Mouse (Mus musculus): ENCODE data around the gene Qrfp. TPM values are rescaled to one million over a fixed set of nuclear protein-coding genes. Genes with fewer than 3 reads are reported as not detected.

The Qrfp gene
- polyA plus RNA-seq, 1 experiment from 2014 or later, result not detected

- Histone ChIP-seq H3K9ac (no peak overlapping the region), H3K4me2 (replicated peaks) (no peak overlapping the region), H3K27me3 (ENCODE audit: control insufficient read depth, insufficient read depth, low read length) (no peaks in the 10 kb centered on the region), H3K27ac (no peak overlapping the region), H3K4me3 (replicated peaks; ENCODE audit: low read length) (no peak overlapping the region), H3K4me1 (replicated peaks; ENCODE audit: control insufficient read depth, insufficient read depth, low read length) (peaks cover 26% of the 10 kb centered on the region), H3K9me3 (ENCODE audit: control insufficient read depth, low read length) (no peaks in the 10 kb centered on the region), H3K36me3 (replicated peaks; ENCODE audit: control insufficient read depth, insufficient read depth) (no peaks in the 10 kb centered on the region)
- ATAC-seq (ENCODE audit: low FRiP score) (no peak), DNase-seq (ENCODE audit: low spot score) (no peak)
- whole genome bisulfite sequencing, result 83% methylated on average over 4 of the region's 4 CpGs
These were observed 42.6 kb downstream of the Qrfp start for GRCm38 (mm10) chr2:31767815-31768214.

- Histone ChIP-seq H3K27ac (no peak overlapping the region), H3K4me1 (replicated peaks; ENCODE audit: control insufficient read depth, insufficient read depth, low read length) (peaks cover 33% of the 10 kb centered on the region), H3K9ac (no peak overlapping the region), H3K36me3 (replicated peaks; ENCODE audit: control insufficient read depth, insufficient read depth) (no peaks in the 10 kb centered on the region), H3K9me3 (ENCODE audit: control insufficient read depth, low read length) (no peaks in the 10 kb centered on the region), H3K4me2 (replicated peaks) (no peak overlapping the region), H3K27me3 (ENCODE audit: control insufficient read depth, insufficient read depth, low read length) (no peaks in the 10 kb centered on the region), H3K4me3 (replicated peaks; ENCODE audit: low read length) (no peak overlapping the region)
- ATAC-seq (ENCODE audit: low FRiP score) (no peak), DNase-seq (ENCODE audit: low spot score) (no peak)
- WGBS, result 97% methylated on average over 6 of the region's 6 CpGs
These were observed 43.3 kb downstream of the Qrfp start for GRCm38 (mm10) chr2:31767104-31767503.

- DNase-seq (ENCODE audit: low spot score) (no peak), ATAC-seq (ENCODE audit: low FRiP score) (no peak)
- no peak overlapping the region for H3K9ac ChIP-seq
- WGBS, result 8% methylated on average over 2 of the region's 2 CpGs
- H3K4me2 ChIP-seq (replicated peaks), result 0 out of 2 replicates have a peak overlapping the region, but pooled peaks have one; percentile 65
- no peaks in the 10 kb centered on the region for H3K27me3 ChIP-seq (ENCODE audit: control insufficient read depth, insufficient read depth, low read length)
- no peak overlapping the region for H3K4me3 ChIP-seq (replicated peaks; ENCODE audit: low read length)
- H3K9me3 ChIP-seq (ENCODE audit: control insufficient read depth, low read length), result no peaks in the 10 kb centered on the region
- peaks cover 44% of the 10 kb centered on the region for H3K4me1 ChIP-seq (replicated peaks; ENCODE audit: control insufficient read depth, insufficient read depth, low read length)
- no peak overlapping the region for H3K27ac ChIP-seq
- H3K36me3 ChIP-seq (replicated peaks; ENCODE audit: control insufficient read depth, insufficient read depth), result no peaks in the 10 kb centered on the region
These were observed 47.1 kb downstream of the Qrfp start for GRCm38 (mm10) chr2:31763271-31763670.

- Histone ChIP-seq H3K9ac (no peak overlapping the region), H3K9me3 (ENCODE audit: control insufficient read depth, low read length) (no peaks in the 10 kb centered on the region), H3K27ac (no peak overlapping the region), H3K27me3 (ENCODE audit: control insufficient read depth, insufficient read depth, low read length) (no peaks in the 10 kb centered on the region), H3K36me3 (replicated peaks; ENCODE audit: control insufficient read depth, insufficient read depth) (no peaks in the 10 kb centered on the region), H3K4me3 (replicated peaks; ENCODE audit: low read length) (no peak overlapping the region), H3K4me1 (replicated peaks; ENCODE audit: control insufficient read depth, insufficient read depth, low read length) (peaks cover 44% of the 10 kb centered on the region), H3K4me2 (replicated peaks) (peak overlapping the region; percentile 65; the same call in 1 of the 2 replicates)
- DNase-seq (ENCODE audit: low spot score) (no peak), ATAC-seq (ENCODE audit: low FRiP score) (no peak)
- WGBS, result 10% methylated on average over 2 of the region's 2 CpGs
These were observed 47.5 kb downstream of the Qrfp start for GRCm38 (mm10) chr2:31762853-31763252.

GRCm38 (mm10) chr2:31762155-31762554, 48.2 kb downstream of the Qrfp start:
- Histone ChIP-seq H3K4me3 (replicated peaks; ENCODE audit: low read length) (0 out of 2 replicates have a peak overlapping the region, but pooled peaks have one; percentile 72), H3K9ac (no peak overlapping the region), H3K9me3 (ENCODE audit: control insufficient read depth, low read length) (no peaks in the 10 kb centered on the region), H3K27ac (peak overlapping the region; percentile 16; the same call in 1 of the 2 replicates), H3K4me1 (replicated peaks; ENCODE audit: control insufficient read depth, insufficient read depth, low read length) (peaks cover 44% of the 10 kb centered on the region), H3K36me3 (replicated peaks; ENCODE audit: control insufficient read depth, insufficient read depth) (no peaks in the 10 kb centered on the region), H3K4me2 (replicated peaks) (peak overlapping the region; percentile 65), H3K27me3 (ENCODE audit: control insufficient read depth, insufficient read depth, low read length) (no peaks in the 10 kb centered on the region)
- DNase-seq (ENCODE audit: low spot score), result no peak
- ATAC-seq (ENCODE audit: low FRiP score), result no peak
- WGBS, result 27% methylated on average over 3 of the region's 3 CpGs

- H3K9me3 ChIP-seq (ENCODE audit: control insufficient read depth, low read length), result no peaks in the 10 kb centered on the region
- DNase-seq (ENCODE audit: low spot score) (no peak), ATAC-seq (ENCODE audit: low FRiP score) (no peak)
- 4% methylated on average over 4 of the region's 4 CpGs for WGBS
- H3K36me3 ChIP-seq (replicated peaks; ENCODE audit: control insufficient read depth, insufficient read depth), result no peaks in the 10 kb centered on the region
- peak overlapping the region; percentile 72 for H3K4me3 ChIP-seq (replicated peaks; ENCODE audit: low read length)
- peak overlapping the region; percentile 16 for H3K27ac ChIP-seq
- H3K9ac ChIP-seq, result peak overlapping the region; percentile 87
- no peaks in the 10 kb centered on the region for H3K27me3 ChIP-seq (ENCODE audit: control insufficient read depth, insufficient read depth, low read length)
- H3K4me1 ChIP-seq (replicated peaks; ENCODE audit: control insufficient read depth, insufficient read depth, low read length), result peaks cover 44% of the 10 kb centered on the region
- H3K4me2 ChIP-seq (replicated peaks), result peak overlapping the region; percentile 65
These were observed 48.8 kb downstream of the Qrfp start for GRCm38 (mm10) chr2:31761585-31761984.

- H3K4me3 ChIP-seq (replicated peaks; ENCODE audit: low read length), result peak overlapping the region; percentile 72
- ATAC-seq (ENCODE audit: low FRiP score), result no peak
- H3K9me3 ChIP-seq (ENCODE audit: control insufficient read depth, low read length), result no peaks in the 10 kb centered on the region
- no peak for DNase-seq (ENCODE audit: low spot score)
- H3K4me1 ChIP-seq (replicated peaks; ENCODE audit: control insufficient read depth, insufficient read depth, low read length), result peaks cover 44% of the 10 kb centered on the region
- peak overlapping the region; percentile 65 for H3K4me2 ChIP-seq (replicated peaks)
- no peaks in the 10 kb centered on the region for H3K27me3 ChIP-seq (ENCODE audit: control insufficient read depth, insufficient read depth, low read length)
- no peaks in the 10 kb centered on the region for H3K36me3 ChIP-seq (replicated peaks; ENCODE audit: control insufficient read depth, insufficient read depth)
- WGBS, result 11% methylated on average over 7 of the region's 7 CpGs
- peak overlapping the region; percentile 16; the same call in 1 of the 2 replicates for H3K27ac ChIP-seq
- peak overlapping the region; percentile 87 for H3K9ac ChIP-seq
These were observed 49.3 kb downstream of the Qrfp start for GRCm38 (mm10) chr2:31761115-31761531.

GRCm38 (mm10) chr2:31760486-31760885, 49.9 kb downstream of the Qrfp start:
- 3% methylated on average over 1 of the region's 1 CpGs for WGBS
- ATAC-seq (ENCODE audit: low FRiP score) (no peak), DNase-seq (ENCODE audit: low spot score) (no peak)
- H3K27me3 ChIP-seq (ENCODE audit: control insufficient read depth, insufficient read depth, low read length), result no peaks in the 10 kb centered on the region
- H3K36me3 ChIP-seq (replicated peaks; ENCODE audit: control insufficient read depth, insufficient read depth), result no peaks in the 10 kb centered on the region
- peaks cover 44% of the 10 kb centered on the region for H3K4me1 ChIP-seq (replicated peaks; ENCODE audit: control insufficient read depth, insufficient read depth, low read length)
- peak overlapping the region; percentile 65 for H3K4me2 ChIP-seq (replicated peaks)
- peak overlapping the region; percentile 75; the same call in 1 of the 2 replicates for H3K27ac ChIP-seq
- peak overlapping the region; percentile 72 for H3K4me3 ChIP-seq (replicated peaks; ENCODE audit: low read length)
- H3K9me3 ChIP-seq (ENCODE audit: control insufficient read depth, low read length), result no peaks in the 10 kb centered on the region
- peak overlapping the region; percentile 87 for H3K9ac ChIP-seq

- WGBS, result under 1% methylated on average over 41 of the region's 42 CpGs
- ATAC-seq (ENCODE audit: low FRiP score), result peak; percentile 88
These were observed 50.5 kb downstream of the Qrfp start for GRCm38 (mm10) chr2:31759751-31760460.

More at GRCm38 (mm10) chr2:31759751-31760460, 50.5 kb downstream of the Qrfp start:
- Histone ChIP-seq H3K4me3 (replicated peaks; ENCODE audit: low read length) (peak overlapping the region; percentile 72), H3K27ac (peak overlapping the region; percentile 75), H3K9ac (peak overlapping the region; percentile 87), H3K27me3 (ENCODE audit: control insufficient read depth, insufficient read depth, low read length) (no peaks in the 10 kb centered on the region), H3K4me2 (replicated peaks) (peak overlapping the region; percentile 65), H3K9me3 (ENCODE audit: control insufficient read depth, low read length) (no peaks in the 10 kb centered on the region), H3K4me1 (replicated peaks; ENCODE audit: control insufficient read depth, insufficient read depth, low read length) (peaks cover 44% of the 10 kb centered on the region), H3K36me3 (replicated peaks; ENCODE audit: control insufficient read depth, insufficient read depth) (no peaks in the 10 kb centered on the region)
- peak; percentile 56 for DNase-seq (ENCODE audit: low spot score)

Measured in hindbrain, embryonic 14.5 days (tissue).